Mouse (Mus musculus): ENCODE measurements around the gene Slc24a3. TPM values are rescaled to one million over a fixed set of nuclear protein-coding genes. Genes with fewer than 3 reads are reported as not detected.

Slc24a3 gene
- total and polyA plus RNA-seq, 3 experiments, result not detected

- Histone ChIP-seq H3K4me1 (ENCODE audit: control insufficient read depth in 1 of 2, insufficient read depth in 2 of 2, low read length in 2 of 2) (no peaks in the 10 kb centered on the region), H3K36me3 (ENCODE audit: control insufficient read depth in 1 of 2, insufficient read depth in 2 of 2, low read length in 2 of 2) (no peaks in the 10 kb centered on the region), H3K9me3 (replicated peaks; ENCODE audit: insufficient read depth, low read length) (no peaks in the 10 kb centered on the region), H3K9ac (ENCODE audit: control insufficient read depth, low read depth, low read length, poor library complexity, severe bottlenecking) (no peak overlapping the region), H3K27ac (ENCODE audit: control insufficient read depth, low read depth, low read length) (no peak overlapping the region), H3K79me2 (ENCODE audit: control insufficient read depth, insufficient read depth, low read length, poor library complexity) (no peaks in the 10 kb centered on the region), H3K4me3 (ENCODE audit: control insufficient read depth in 1 of 2, insufficient read depth in 1 of 2, low read depth in 2 of 2, low read length in 2 of 2) (no peak overlapping the region), H3K27me3 (ENCODE audit: control insufficient read depth in 1 of 2, insufficient read depth in 2 of 2, low read length in 2 of 2) (no peaks in the 10 kb centered on the region)
- DNase-seq (ENCODE audit: low read depth, low spot score), result no peak
- TF ChIP-seq USF2 (IDR thresholded peaks at IDR 0.05; ENCODE audit: borderline replicate concordance in 1 of 2, insufficient read depth in 1 of 2, low read depth in 1 of 2, low read length in 2 of 2) (no peak), MAFK (IDR thresholded peaks at IDR 0.05; ENCODE audit: borderline replicate concordance, low read depth, low read length) (no peak), SIN3A (IDR thresholded peaks at IDR 0.05; ENCODE audit: low read length) (no peak), JUND (IDR thresholded peaks at IDR 0.05; ENCODE audit: low read depth, low read length) (no peak), ZC3H11A (IDR thresholded peaks at IDR 0.05; ENCODE audit: low read depth, low read length) (no peak), MEF2A (IDR thresholded peaks at IDR 0.05; ENCODE audit: extremely low read depth, insufficient replicate concordance, low read depth, low read length, poor library complexity, severe bottlenecking) (no peak), MAZ (IDR thresholded peaks at IDR 0.05; ENCODE audit: low read depth, low read length) (no peak), EP300 (IDR thresholded peaks at IDR 0.05; ENCODE audit: low read depth in 1 of 2, low read length in 2 of 2) (no peak), CHD2 (IDR thresholded peaks at IDR 0.05; ENCODE audit: low read length) (no peak), MYC (IDR thresholded peaks at IDR 0.05; ENCODE audit: low read depth, low read length) (no peak), CTCF (IDR thresholded peaks at IDR 0.05 in 2 of 3, conservative IDR thresholded peaks at IDR 0.05 in 1 of 3; ENCODE audit: control insufficient read depth in 1 of 3, insufficient read depth in 1 of 3, low read depth in 2 of 3, low read length in 3 of 3, poor library complexity in 1 of 3, severe bottlenecking in 1 of 3) (no peak), RCOR1 (IDR thresholded peaks at IDR 0.05; ENCODE audit: low read depth, low read length) (no peak), CHD1 (IDR thresholded peaks at IDR 0.05; ENCODE audit: low read depth, low read length) (no peak), NELFE (IDR thresholded peaks at IDR 0.05; ENCODE audit: low read depth, low read length) (no peak)
Measured at GRCm38 (mm10) chr2:145523381-145523780, 355.8 kb downstream of the Slc24a3 start.

- no peak overlapping the region for H3K4me3 ChIP-seq (ENCODE audit: control insufficient read depth in 1 of 2, insufficient read depth in 1 of 2, low read depth in 2 of 2, low read length in 2 of 2)
- no peak overlapping the region for H3K9ac ChIP-seq (ENCODE audit: control insufficient read depth, low read depth, low read length, poor library complexity, severe bottlenecking)
- no peaks in the 10 kb centered on the region for H3K4me1 ChIP-seq (ENCODE audit: control insufficient read depth in 1 of 2, insufficient read depth in 2 of 2, low read length in 2 of 2)
- TF ChIP-seq ZC3H11A (IDR thresholded peaks at IDR 0.05; ENCODE audit: low read depth, low read length) (no peak), MAX (IDR thresholded peaks at IDR 0.05; ENCODE audit: low read length) (no peak), MYB (IDR thresholded peaks at IDR 0.05; ENCODE audit: low read depth, low read length) (no peak), USF1 (IDR thresholded peaks at IDR 0.05; ENCODE audit: low read depth, low read length) (no peak), GATA1 (IDR thresholded peaks at IDR 0.05; ENCODE audit: low read depth, low read length) (no peak), MEF2A (IDR thresholded peaks at IDR 0.05; ENCODE audit: extremely low read depth, insufficient replicate concordance, low read depth, low read length, poor library complexity, severe bottlenecking) (no peak), ZMIZ1 (IDR thresholded peaks at IDR 0.05; ENCODE audit: low read depth, low read length) (no peak), TBP (IDR thresholded peaks at IDR 0.05; ENCODE audit: low read depth, low read length) (no peak), ELF1 (IDR thresholded peaks at IDR 0.05; ENCODE audit: low read depth, low read length) (no peak), KAT2A (conservative IDR thresholded peaks at IDR 0.05; ENCODE audit: low read depth, low read length) (no peak), POLR2AphosphoS5 (IDR thresholded peaks at IDR 0.05; ENCODE audit: borderline replicate concordance, low read depth, low read length) (no peak)
- no peaks in the 10 kb centered on the region for H3K9me3 ChIP-seq (replicated peaks; ENCODE audit: insufficient read depth, low read length)
- no peaks in the 10 kb centered on the region for H3K79me2 ChIP-seq (ENCODE audit: control insufficient read depth, insufficient read depth, low read length, poor library complexity)
- H3K27me3 ChIP-seq (ENCODE audit: control insufficient read depth in 1 of 2, insufficient read depth in 2 of 2, low read length in 2 of 2), result no peaks in the 10 kb centered on the region
- DNase-seq (ENCODE audit: low read depth, low spot score), result no peak
- no peak overlapping the region for H3K27ac ChIP-seq (ENCODE audit: control insufficient read depth, low read depth, low read length)
- H3K36me3 ChIP-seq (ENCODE audit: control insufficient read depth in 1 of 2, insufficient read depth in 2 of 2, low read length in 2 of 2), result no peaks in the 10 kb centered on the region
Measured at GRCm38 (mm10) chr2:145527151-145527550, 359.6 kb downstream of the Slc24a3 start.
